Mouse (Mus musculus): ENCODE measurements at regions not wholly inside any gene's neighbourhood (a gene's known extent, or its start where the extent isn't known, plus 50 kb on each side); places are given as distances from the start of the nearest gene placed in this dataset.
A peak's percentile ranks its signal among the peaks of the same experiment; 100 is the strongest.
"Not testable (repeated sequence)": the region's sequence is repeated elsewhere in the genome, so short reads cannot be mapped to it uniquely, and the experiment has no call there.

DNA sequence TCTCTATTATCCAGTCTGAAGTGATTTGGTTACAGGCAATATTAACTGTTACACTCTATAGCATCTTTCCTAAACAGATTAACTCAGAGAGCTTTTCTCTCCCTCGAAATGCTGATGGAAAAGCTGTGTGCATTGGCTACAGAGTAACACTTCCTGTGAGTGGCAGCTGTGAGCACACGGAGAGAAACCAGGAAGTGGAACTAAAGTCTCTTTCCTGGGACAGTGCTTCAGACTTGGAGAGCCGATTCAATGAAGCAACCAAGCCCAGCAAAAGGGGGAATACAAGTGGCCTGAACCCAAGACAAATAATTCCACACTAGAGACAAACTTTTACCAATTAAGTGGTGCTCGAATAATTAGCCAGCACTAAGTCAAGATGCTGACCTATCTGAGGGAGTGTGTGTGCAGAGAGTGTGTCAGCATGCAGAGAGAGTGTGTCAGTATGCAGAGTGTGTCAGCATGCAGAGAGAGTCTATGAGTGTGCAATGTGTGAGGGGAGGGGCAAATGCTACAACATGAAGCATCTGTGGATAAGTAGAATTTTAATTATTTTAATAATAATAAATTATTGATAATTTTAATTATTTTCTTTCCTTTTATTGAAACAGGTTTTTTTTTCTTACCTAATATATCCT, 74.9 kb upstream of the 1110032F04Rik start:
- DNase-seq (peak; percentile 47), ATAC-seq (ENCODE audit: insufficient read depth) (no peak)
- H3K9ac ChIP-seq = no peak overlapping the region
- H3K9me3 ChIP-seq (ENCODE audit: low read depth, low read length) = no peaks in the 10 kb centered on the region
- WGBS = 25% methylated on average over 4 of the region's 4 CpGs
- H3K27me3 ChIP-seq (ENCODE audit: insufficient read depth, low read length) = no peaks in the 10 kb centered on the region
- H3K27ac ChIP-seq (ENCODE audit: low read depth) = no peak overlapping the region
- no peaks in the 10 kb centered on the region for H3K36me3 ChIP-seq (ENCODE audit: insufficient read depth)
- H3K4me3 ChIP-seq (ENCODE audit: low read depth, low read length) = no peak overlapping the region
- H3K4me2 ChIP-seq = no peak overlapping the region
- TF ChIP-seq CTCF (IDR thresholded peaks at IDR 0.05; ENCODE audit: low read depth) = no peak
- H3K4me1 ChIP-seq (ENCODE audit: insufficient read depth) = 0 out of 2 replicates have a peak, but pooled peaks cover 3% of the 10 kb centered on the region

DNA sequence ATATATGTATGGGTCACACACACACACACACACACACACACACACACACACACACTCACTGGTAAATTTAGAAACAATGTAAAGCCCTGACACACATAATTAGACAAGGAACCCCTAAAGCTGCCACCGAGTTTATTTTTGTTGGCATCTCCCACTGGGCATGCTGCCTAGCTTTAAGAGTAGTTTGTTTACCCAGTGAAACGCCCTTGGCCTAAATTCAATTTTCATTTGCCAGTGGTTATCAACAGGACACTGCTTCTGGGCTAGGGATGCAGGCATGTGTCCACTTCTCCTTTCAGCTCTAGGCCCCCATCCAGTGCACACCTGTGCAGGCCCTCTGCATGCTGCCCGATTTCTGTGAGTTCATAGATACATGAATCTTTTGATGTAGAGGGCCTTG, 73.7 kb upstream of the 1110032F04Rik start:
- Histone ChIP-seq H3K4me1 (ENCODE audit: insufficient read depth) (0 out of 2 replicates have a peak, but pooled peaks cover 3% of the 10 kb centered on the region), H3K4me2 (no peak overlapping the region), H3K36me3 (ENCODE audit: insufficient read depth) (no peaks in the 10 kb centered on the region), H3K4me3 (ENCODE audit: low read depth, low read length) (no peak overlapping the region), H3K27me3 (ENCODE audit: insufficient read depth, low read length) (no peaks in the 10 kb centered on the region), H3K9me3 (ENCODE audit: low read depth, low read length) (no peaks in the 10 kb centered on the region), H3K27ac (ENCODE audit: low read depth) (no peak overlapping the region), H3K9ac (no peak overlapping the region)
- no peak for TF ChIP-seq CTCF (IDR thresholded peaks at IDR 0.05; ENCODE audit: low read depth)
- WGBS = 31% methylated on average over 3 of the region's 3 CpGs
- DNase-seq (peak; percentile 57), ATAC-seq (ENCODE audit: insufficient read depth) (no peak)

DNA sequence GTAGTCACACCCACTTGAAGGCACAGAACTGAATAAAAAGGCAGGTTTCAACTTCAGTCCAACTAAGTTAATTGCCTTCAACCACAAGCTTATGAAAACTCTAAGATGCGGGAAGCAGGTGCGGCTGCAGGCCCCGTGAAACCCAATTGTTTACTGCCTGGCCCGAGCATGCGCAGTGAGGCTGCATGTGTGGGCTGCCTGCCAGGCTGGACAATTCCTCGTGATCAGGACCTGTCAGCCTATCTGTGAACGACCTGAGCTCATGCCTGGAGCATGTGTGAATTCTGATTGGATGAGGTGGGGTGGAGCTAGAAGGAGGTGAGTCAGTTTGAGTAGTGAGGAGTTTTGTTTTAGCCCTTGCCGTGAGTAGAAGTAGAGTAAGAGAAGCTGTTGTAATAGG, 71.0 kb upstream of the 1110032F04Rik start:
- H3K27ac ChIP-seq (ENCODE audit: low read depth); H3K9me3 ChIP-seq (ENCODE audit: low read depth, low read length); H3K27me3 ChIP-seq (ENCODE audit: insufficient read depth, low read length); DNase-seq; H3K4me2 ChIP-seq; H3K36me3 ChIP-seq (ENCODE audit: insufficient read depth); H3K4me1 ChIP-seq (ENCODE audit: insufficient read depth); H3K4me3 ChIP-seq (ENCODE audit: low read depth, low read length); ATAC-seq (ENCODE audit: insufficient read depth); H3K9ac ChIP-seq: not testable (repeated sequence)
- WGBS = 79% methylated on average over 8 of the region's 8 CpGs

DNA sequence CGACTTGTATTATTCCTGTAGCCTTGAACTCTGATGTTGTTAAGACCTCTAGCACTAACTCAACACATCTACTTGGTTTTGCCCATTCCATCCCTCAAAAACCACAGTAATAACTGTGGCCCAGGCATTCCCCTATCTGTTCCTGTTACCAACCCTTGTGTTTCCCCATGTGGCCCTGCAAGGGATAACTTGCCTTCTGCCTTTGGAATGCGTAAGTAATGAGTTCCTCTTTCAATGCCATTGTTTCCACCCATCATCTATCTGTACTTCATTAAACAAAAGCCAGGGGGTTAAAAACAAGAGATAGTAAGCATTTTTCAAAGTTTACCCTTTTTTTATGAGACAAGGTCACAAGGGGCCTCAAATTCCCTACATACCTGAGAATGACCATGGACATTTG, 60.5 kb upstream of the 1110032F04Rik start:
- Histone ChIP-seq H3K27ac (ENCODE audit: low read depth) (no peak overlapping the region), H3K36me3 (ENCODE audit: insufficient read depth) (no peaks in the 10 kb centered on the region), H3K9me3 (ENCODE audit: low read depth, low read length) (no peaks in the 10 kb centered on the region), H3K27me3 (ENCODE audit: insufficient read depth, low read length) (no peaks in the 10 kb centered on the region), H3K4me2 (no peak overlapping the region), H3K4me1 (ENCODE audit: insufficient read depth) (no peaks in the 10 kb centered on the region), H3K9ac (no peak overlapping the region), H3K4me3 (ENCODE audit: low read depth, low read length) (no peak overlapping the region)
- no peak for DNase-seq
- WGBS = 69% methylated on average over 2 of the region's 2 CpGs
- ATAC-seq (ENCODE audit: insufficient read depth) = no peak
- no peak for TF ChIP-seq CTCF (IDR thresholded peaks at IDR 0.05; ENCODE audit: low read depth)

DNA sequence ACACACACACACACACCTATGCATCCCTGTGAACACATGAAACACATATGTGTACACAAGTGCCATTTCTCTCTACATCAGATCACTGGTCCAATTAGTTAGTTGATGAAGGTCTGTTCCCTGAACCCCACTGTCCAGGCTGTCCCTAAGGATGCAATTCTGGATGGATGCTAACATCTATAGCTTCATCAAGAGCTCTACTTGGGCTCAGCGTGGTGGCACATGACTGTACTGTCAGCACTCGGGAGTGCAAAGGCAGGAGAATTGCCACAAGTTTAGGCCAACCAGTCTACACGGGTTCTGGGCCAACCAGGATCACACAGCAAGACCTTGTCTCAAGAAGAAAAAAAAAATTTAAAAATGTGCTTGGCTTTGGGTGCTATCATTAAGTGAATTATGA, 55.9 kb upstream of the 1110032F04Rik start:
- 77% methylated on average over 3 of the region's 3 CpGs for WGBS
- Histone ChIP-seq H3K27me3 (ENCODE audit: insufficient read depth, low read length) (no peaks in the 10 kb centered on the region), H3K4me2 (no peak overlapping the region), H3K9ac (no peak overlapping the region), H3K27ac (ENCODE audit: low read depth) (no peak overlapping the region), H3K9me3 (ENCODE audit: low read depth, low read length) (no peaks in the 10 kb centered on the region), H3K4me3 (ENCODE audit: low read depth, low read length) (no peak overlapping the region), H3K4me1 (ENCODE audit: insufficient read depth) (no peaks in the 10 kb centered on the region), H3K36me3 (ENCODE audit: insufficient read depth) (no peaks in the 10 kb centered on the region)
- no peak for TF ChIP-seq CTCF (IDR thresholded peaks at IDR 0.05; ENCODE audit: low read depth)
- DNase-seq = no peak
- no peak for ATAC-seq (ENCODE audit: insufficient read depth)

DNA sequence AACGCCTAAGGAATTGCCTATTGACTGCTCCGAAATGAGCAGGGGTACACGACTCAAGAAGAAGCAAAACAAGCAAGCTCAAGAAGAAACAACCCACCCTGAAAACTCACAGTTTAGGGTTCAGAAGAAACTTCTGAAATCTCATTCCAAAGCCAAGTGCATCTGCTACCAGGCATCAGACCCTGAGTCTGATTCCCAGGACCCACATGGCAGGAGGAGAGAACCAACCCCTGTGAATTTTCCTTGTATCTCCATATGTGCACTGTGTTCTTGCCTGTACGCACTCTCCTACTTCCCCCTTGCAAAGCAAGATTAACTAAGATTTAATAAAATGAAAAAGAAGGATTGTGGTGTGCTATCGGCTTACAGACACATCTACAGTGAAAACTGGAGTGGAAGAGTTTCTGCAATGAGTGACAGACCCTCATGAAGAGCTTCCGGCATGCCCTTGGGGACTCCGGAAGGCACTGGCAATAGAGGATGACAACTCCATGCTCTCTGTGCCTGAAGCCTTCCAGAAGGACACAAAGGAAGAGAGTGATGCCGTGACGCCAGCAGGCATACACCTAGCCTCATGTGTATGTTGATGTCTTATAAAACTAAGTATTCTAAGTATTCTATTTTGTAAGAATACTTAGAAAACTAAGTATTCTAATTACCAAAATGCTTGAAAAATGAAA, 55.2 kb upstream of the 1110032F04Rik start:
- H3K9me3 ChIP-seq (ENCODE audit: low read depth, low read length) = no peaks in the 10 kb centered on the region
- no peak overlapping the region for H3K27ac ChIP-seq (ENCODE audit: low read depth)
- no peaks in the 10 kb centered on the region for H3K27me3 ChIP-seq (ENCODE audit: insufficient read depth, low read length)
- H3K4me3 ChIP-seq (ENCODE audit: low read depth, low read length) = no peak overlapping the region
- H3K4me2 ChIP-seq = no peak overlapping the region
- DNase-seq (no peak), ATAC-seq (ENCODE audit: insufficient read depth) (no peak)
- H3K9ac ChIP-seq = no peak overlapping the region
- H3K4me1 ChIP-seq (ENCODE audit: insufficient read depth) = no peaks in the 10 kb centered on the region
- TF ChIP-seq CTCF (IDR thresholded peaks at IDR 0.05; ENCODE audit: low read depth) = no peak
- H3K36me3 ChIP-seq (ENCODE audit: insufficient read depth) = no peaks in the 10 kb centered on the region
- 88% methylated on average over 9 of the region's 9 CpGs for WGBS

DNA sequence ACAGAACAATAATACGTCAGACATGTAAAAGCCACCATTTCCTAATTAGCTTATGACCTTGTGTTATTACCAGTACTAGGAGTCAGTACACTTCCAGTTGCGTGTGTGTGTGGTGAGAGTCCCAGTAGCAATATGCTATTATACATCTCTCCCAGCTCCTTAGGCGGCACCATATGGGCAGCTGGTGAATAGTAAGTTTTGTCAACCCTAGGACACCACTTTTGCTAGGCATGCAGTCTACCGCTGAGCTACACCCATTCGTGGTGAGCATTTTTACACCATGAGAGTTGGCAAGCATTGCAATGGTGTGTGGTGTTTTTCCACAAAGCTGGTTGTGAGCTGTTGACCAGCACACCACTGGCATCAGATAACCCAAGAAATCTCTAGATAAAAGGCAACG, 53.8 kb upstream of the 1110032F04Rik start:
- Histone ChIP-seq H3K9me3 (ENCODE audit: low read depth, low read length) (no peaks in the 10 kb centered on the region), H3K4me1 (ENCODE audit: insufficient read depth) (no peaks in the 10 kb centered on the region), H3K27me3 (ENCODE audit: insufficient read depth, low read length) (no peaks in the 10 kb centered on the region), H3K27ac (ENCODE audit: low read depth) (no peak overlapping the region), H3K36me3 (ENCODE audit: insufficient read depth) (no peaks in the 10 kb centered on the region), H3K4me2 (no peak overlapping the region), H3K9ac (no peak overlapping the region), H3K4me3 (ENCODE audit: low read depth, low read length) (no peak overlapping the region)
- no peak for DNase-seq
- ATAC-seq (ENCODE audit: insufficient read depth) = no peak
- WGBS = 86% methylated on average over 6 of the region's 6 CpGs
- no peak for TF ChIP-seq CTCF (IDR thresholded peaks at IDR 0.05; ENCODE audit: low read depth)

Measured in lung, embryonic 14.5 days (tissue).